Mouse (Mus musculus) heart, embryonic 14.5 days (tissue): ENCODE results near the gene Rnf224. TPM values are rescaled to one million over a fixed set of nuclear protein-coding genes. Genes with fewer than 3 reads are reported as not detected.

Source experiments
- ATAC-seq: fragments of 200-750 bp; cut with Nextera tagmentation; 2 replicates; pipeline ENCODE4 v1.8.0; 2017; ENCODE audit warnings: low read depth, moderate TSS enrichment; ENCODE audit not compliant: insufficient number of reproducible peaks, insufficient read depth, low FRiP score
- H3K27ac ChIP-seq, 2 experiments: fragments of 200-500 bp in 1 of 2; fragments of 300-500 bp in 1 of 2; sonication (generic) in 1 of 2; replicated peaks in 1 of 2; 2 replicates each; pipeline ENCODE4 v1.5.1; 2012 to 2014; ENCODE audit warnings: low read depth in 2 of 2, low read length in 2 of 2, control low read depth in 1 of 2, mild to moderate bottlenecking in 1 of 2, mixed read lengths in 1 of 2; ENCODE audit not compliant: control insufficient read depth in 1 of 2, insufficient read depth in 1 of 2
- H3K27me3 ChIP-seq: fragments of 300-500 bp; sonication (generic); 2 replicates; pipeline ENCODE4 v1.6.1; 2014; ENCODE audit warnings: mild to moderate bottlenecking, low read length, control low read depth; ENCODE audit not compliant: control insufficient read depth, insufficient read depth
- H3K36me3 ChIP-seq: fragments of 300-500 bp; sonication (generic); 2 replicates; pipeline ENCODE4 v1.6.1; 2014; ENCODE audit warnings: mild to moderate bottlenecking, control low read depth, low read length, mixed read lengths; ENCODE audit not compliant: control insufficient read depth, insufficient read depth
- H3K4me1 ChIP-seq, 2 experiments: fragments of 200-500 bp in 1 of 2; fragments of 300-500 bp in 1 of 2; sonication (generic) in 1 of 2; 2 replicates each; pipeline ENCODE4 v1.6.1; 2012 to 2014; ENCODE audit warnings: low read length in 2 of 2, control low read depth in 1 of 2, mixed read lengths in 1 of 2; ENCODE audit not compliant: control insufficient read depth in 2 of 2, insufficient read depth in 2 of 2
- H3K4me2 ChIP-seq: fragments of 300-500 bp; sonication (generic); 2 replicates; pipeline ENCODE4 v1.6.1; 2014; ENCODE audit warnings: mild to moderate bottlenecking, low read length
- H3K4me3 ChIP-seq, 2 experiments: fragments of 200-500 bp in 1 of 2; fragments of 300-500 bp in 1 of 2; sonication (generic) in 1 of 2; 2 replicates each; pipeline ENCODE4 v1.5.1; 2012 to 2014; ENCODE audit warnings: low read length in 2 of 2, mild to moderate bottlenecking in 2 of 2, control low read depth in 1 of 2, low read depth in 1 of 2, moderate library complexity in 1 of 2; ENCODE audit not compliant: control insufficient read depth in 1 of 2, insufficient read depth in 1 of 2
- H3K9ac ChIP-seq: fragments of 300-500 bp; sonication (generic); 2 replicates; pipeline ENCODE4 v1.6.1; 2014; ENCODE audit warnings: mild to moderate bottlenecking, low read length
- H3K9me3 ChIP-seq: fragments of 300-500 bp; sonication (generic); 2 replicates; pipeline ENCODE4 v1.6.1; 2016; ENCODE audit warnings: low read length, control low read depth; ENCODE audit not compliant: control insufficient read depth
- WGBS: fragments of 180-500 bp; shearing (Covaris S2); extraction: QIAGEN DNeasy Blood & Tissue Kit; methylation state at CpG from one replicate; pipeline ENCODE4 v1.1.7; 2014; 5-methylcytosine and 5-hydroxymethylcytosine counted together
- polyA plus RNA-seq: library from polyadenylated mRNA; unstranded; fragments of >200 nt; fragmentation: Nextera tagmentation; extraction: Ambion mirVana; gene quantifications from 2 replicates; pipeline ENCODE4 v1.2.1, GENCODE M21; 2014

Rnf224 gene
- polyA plus RNA-seq, 1 experiment from 2014 or later: not detected

DNA sequence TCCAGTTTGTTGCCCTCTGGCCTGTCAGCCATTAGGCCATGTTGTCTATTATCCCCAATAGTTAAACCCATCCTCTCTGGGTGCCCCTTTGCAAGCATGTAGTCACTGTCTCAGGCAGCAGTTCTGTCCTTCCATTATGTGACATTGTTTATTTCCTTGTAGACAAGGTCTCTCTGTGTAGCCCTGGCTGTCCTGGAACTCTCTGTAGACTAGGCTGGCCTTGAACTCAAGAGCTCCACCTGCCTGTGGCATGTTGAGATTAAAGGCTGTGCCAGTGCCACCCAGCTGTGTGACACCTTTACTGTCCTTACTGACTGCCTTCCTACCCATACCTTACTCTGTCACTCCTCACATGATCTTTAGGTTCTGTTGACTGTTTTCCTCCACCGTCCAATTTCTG lies 15.7 kb upstream of the Rnf224 start:
- no peak overlapping the region for H3K9ac ChIP-seq
- H3K4me3 ChIP-seq: no peak overlapping the region
- H3K36me3 ChIP-seq: peaks cover 63% of the 10 kb centered on the region
- 82% methylated on average over 1 of the region's 1 CpGs for WGBS
- H3K27ac ChIP-seq: no peak overlapping the region
- no peak for ATAC-seq
- no peaks in the 10 kb centered on the region for H3K27me3 ChIP-seq
- no peak overlapping the region for H3K4me2 ChIP-seq
- H3K9me3 ChIP-seq: no peaks in the 10 kb centered on the region
- H3K4me1 ChIP-seq: peaks cover 7 to 13% of the 10 kb centered on the region in 2 experiments; a peak in 3 of 4 replicates

DNA sequence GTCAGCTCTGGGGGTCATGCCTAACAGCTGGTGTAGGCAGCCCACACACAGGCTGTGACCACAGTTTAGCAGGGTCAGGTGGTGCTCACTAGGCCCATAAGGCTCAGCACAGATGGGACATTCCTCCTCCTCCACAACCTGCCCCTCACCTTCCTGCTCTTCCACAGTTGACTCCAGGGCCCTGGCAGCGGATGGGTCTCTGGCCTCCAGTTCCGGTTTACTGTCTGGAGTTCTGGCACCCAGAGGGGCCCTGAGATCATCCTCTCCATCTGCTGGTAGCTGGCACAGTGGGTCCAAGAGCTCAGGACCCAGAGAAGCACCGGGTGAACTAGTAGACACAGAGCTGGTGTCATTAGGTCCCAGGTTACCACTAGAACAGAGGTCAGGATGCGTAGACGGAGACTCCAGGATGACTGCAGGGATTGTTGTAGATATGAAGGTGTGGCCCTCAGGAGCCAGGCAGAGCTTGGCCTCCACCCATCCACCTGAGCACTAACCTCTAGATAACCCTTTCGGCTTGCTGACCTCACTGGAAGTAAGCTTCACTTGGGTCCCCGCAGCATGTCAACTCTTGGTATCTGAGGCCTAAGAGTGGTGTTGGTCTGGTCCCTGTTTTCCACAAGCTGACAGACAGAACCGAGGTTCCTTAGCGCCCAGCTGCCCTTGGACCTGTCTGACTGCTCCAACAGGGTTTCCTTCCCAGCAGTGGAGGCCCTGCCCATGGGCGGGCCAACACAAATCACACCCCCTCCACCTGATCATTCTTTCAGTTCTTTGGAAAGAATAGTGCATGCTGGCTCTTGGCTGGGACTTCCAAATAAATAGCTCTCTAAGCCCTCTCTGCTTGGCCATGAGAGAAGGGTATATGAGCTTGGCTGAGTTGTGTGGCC lies 9.8 kb upstream of the Rnf224 start, which contains the start of gene AL732309.1:
AL732309.1 (minus strand) TSS at position 681 of the 890 bp plus-strand sequence.
- peaks cover 43% of the 10 kb centered on the region for H3K36me3 ChIP-seq
- no peaks in the 10 kb centered on the region for H3K9me3 ChIP-seq
- ATAC-seq: no peak
- no peak within 1 kb of the TSS for H3K27ac ChIP-seq
- peaks cover 4 to 13% of the 10 kb centered on the region in 2 experiments; a peak in 3 of 4 replicates for H3K4me1 ChIP-seq
- peaks cover 22% of the 10 kb centered on the region for H3K27me3 ChIP-seq
- H3K4me3 ChIP-seq: no peak within 1 kb of the TSS
- no peak within 1 kb of the TSS for H3K9ac ChIP-seq
- H3K4me2 ChIP-seq: no peak within 1 kb of the TSS
- 85% methylated on average over 10 of the region's 10 CpGs for WGBS

DNA sequence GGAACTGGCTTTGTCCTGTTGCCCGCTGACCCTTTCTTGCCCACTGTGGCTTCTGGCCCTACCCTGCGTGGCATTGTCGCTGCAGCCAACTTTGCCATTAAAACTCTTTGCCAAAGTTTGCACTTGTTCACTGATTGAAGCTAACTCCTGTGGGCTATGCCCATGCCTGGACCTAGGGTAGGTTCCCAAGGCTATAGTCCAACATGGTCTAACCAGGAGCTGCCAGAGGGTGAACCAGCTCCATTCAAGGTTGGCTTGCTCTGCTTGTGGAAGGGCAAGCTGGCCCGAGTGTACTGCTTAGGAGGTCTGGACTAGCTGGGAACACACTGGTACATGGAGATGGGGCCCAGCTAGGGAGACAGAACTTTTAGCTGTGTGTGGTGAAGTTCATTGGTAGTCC lies 7.6 kb upstream of the Rnf224 start:
- Histone ChIP-seq H3K4me3 (no peak overlapping the region), H3K4me2 (no peak overlapping the region), H3K9ac (no peak overlapping the region), H3K27ac (no peak overlapping the region), H3K27me3 (peaks cover 28% of the 10 kb centered on the region), H3K36me3 (peaks cover 21% of the 10 kb centered on the region; the same call in 1 of the 2 replicates), H3K9me3 (no peaks in the 10 kb centered on the region), H3K4me1 (peaks cover 8 to 18% of the 10 kb centered on the region in 2 experiments)
- no peak for ATAC-seq
- 78% methylated on average over 4 of the region's 4 CpGs for WGBS

DNA sequence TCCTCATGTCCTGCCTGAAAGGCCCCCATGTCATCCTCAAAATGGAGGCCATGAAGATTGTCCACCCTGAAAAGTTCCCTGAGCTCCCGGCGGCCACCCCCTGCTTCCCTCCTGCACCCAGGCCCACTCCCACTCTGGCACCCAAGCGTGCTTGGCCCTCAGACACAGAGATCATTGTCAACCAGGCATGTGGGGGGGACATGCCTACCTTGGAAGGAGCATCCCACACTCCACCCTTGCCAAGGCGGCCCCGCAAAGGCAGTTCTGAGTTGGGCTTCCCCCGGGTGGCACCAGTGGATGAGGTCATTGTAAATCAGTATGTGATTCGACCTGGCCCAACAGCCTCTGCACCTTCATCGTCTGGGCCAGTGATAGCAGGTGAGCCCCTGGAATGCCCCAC lies 6.8 kb upstream of the Rnf224 start:
- Histone ChIP-seq H3K4me3 (no peak overlapping the region), H3K27me3 (peaks cover 28% of the 10 kb centered on the region), H3K27ac (no peak overlapping the region), H3K4me1 (peaks cover 8 to 18% of the 10 kb centered on the region in 2 experiments), H3K36me3 (peaks cover 13% of the 10 kb centered on the region; the same call in 1 of the 2 replicates), H3K9ac (no peak overlapping the region), H3K9me3 (no peaks in the 10 kb centered on the region), H3K4me2 (no peak overlapping the region)
- no peak for ATAC-seq
- 67% methylated on average over 8 of the region's 8 CpGs for WGBS

DNA sequence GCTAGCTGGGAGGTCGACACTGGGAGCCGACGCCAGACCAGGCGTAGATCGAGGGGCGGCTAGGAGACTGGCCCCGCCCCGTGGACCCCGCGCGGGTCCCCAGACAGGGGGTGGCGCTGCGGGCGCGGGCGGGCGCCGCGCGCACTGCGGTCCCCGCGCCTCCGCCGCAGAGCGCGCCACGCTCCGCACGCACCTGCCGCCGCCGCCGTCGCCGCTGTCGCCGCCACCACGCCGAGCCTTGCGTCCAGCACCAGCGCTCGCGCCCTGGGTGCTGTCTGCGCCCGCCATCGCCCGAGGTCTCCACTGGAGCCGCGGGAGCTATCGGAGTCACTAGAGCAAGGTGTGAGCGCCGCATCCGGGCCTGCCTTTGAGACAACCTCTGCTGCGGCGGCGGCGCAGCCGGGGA lies 5.5 kb upstream of the Rnf224 start, which contains the start of the genes Rnf208 and Cysrt1:
Rnf208 (plus strand) TSS at position 155 of the 406 bp plus-strand sequence.
Cysrt1 (minus strand) TSS at position 352 of the 406 bp plus-strand sequence.
- H3K9me3 ChIP-seq: no peaks in the 10 kb centered on the region
- WGBS: under 1% methylated on average over 55 of the region's 59 CpGs
- H3K4me3 ChIP-seq: peak within 1 kb of the TSS; percentile 47 to 53
- peaks cover 28% of the 10 kb centered on the region for H3K27me3 ChIP-seq
- H3K27ac ChIP-seq: no peak within 1 kb of the TSS
- H3K4me2 ChIP-seq: peak within 1 kb of the TSS; percentile 98
- peaks cover under 1% of the 10 kb centered on the region; the same call in 1 of the 2 replicates for H3K36me3 ChIP-seq
- H3K4me1 ChIP-seq: peaks cover 8 to 18% of the 10 kb centered on the region in 2 experiments
- H3K9ac ChIP-seq: peak within 1 kb of the TSS; percentile 77
- no peak for ATAC-seq

DNA sequence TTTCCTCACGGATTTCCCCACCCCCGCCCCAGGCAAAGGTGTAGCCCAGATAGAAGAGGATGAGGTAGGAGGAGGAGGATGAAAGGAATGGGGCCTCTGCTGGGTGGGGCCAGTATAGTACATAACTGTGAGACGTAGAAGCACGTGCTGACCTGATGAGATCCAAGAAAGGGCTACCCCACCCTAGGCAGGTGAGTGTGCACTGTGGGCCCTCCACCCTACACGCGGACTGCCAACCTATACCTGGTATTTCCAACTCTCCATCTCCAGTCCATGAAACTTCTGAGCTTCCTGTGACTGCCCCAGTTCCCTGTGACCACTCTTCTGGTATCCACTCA lies 4.8 kb upstream of the Rnf224 start:
- H3K4me3 ChIP-seq: peak overlapping the region; percentile 47 to 53
- no peak for ATAC-seq
- H3K36me3 ChIP-seq: no peaks in the 10 kb centered on the region
- H3K9me3 ChIP-seq: no peaks in the 10 kb centered on the region
- peak overlapping the region; percentile 98 for H3K4me2 ChIP-seq
- H3K27me3 ChIP-seq: peaks cover 28% of the 10 kb centered on the region
- H3K4me1 ChIP-seq: peaks cover 8 to 18% of the 10 kb centered on the region in 2 experiments
- peak overlapping the region; percentile 2; the same call in 1 of the 2 replicates for H3K9ac ChIP-seq
- no peak overlapping the region for H3K27ac ChIP-seq
- 20% methylated on average over 6 of the region's 6 CpGs for WGBS

DNA sequence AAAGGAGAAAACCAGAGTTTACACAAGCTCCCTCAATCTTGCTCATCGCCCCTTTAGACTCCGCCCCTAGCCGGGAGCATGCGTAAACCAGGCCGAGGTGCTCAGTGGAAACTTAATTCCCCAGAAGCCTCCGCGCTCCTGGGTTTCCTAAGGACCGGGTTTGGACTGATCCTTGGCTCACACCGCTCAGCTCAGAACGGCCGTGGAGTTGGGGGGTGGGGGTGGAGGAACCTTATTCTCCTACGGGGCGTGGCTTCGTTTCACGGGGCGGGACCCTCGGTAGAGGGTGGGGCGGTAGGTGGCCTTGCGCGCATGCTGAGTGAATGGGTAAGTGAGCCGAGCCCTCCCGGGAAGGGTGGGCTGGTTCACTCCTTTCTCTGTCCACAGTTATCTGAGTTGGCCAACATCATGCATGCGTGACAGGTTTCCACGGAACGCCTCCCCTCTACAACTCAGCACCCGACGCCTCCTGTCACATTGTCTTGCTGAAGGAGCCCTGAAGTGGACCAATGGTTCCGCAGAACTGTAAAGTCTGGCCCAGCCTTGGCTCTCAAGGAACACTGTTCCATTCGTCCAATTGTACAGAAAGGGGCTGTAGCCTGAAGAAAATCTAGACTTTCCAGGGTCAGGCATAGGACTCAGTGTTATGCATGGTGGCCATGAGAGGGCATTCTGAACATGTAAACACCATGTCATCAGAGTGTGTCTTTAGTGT lies 4.3 kb upstream of the Rnf224 start:
- ATAC-seq: peak; percentile 64
- Histone ChIP-seq H3K27ac (no peak overlapping the region), H3K4me3 (peak overlapping the region; percentile 19 to 28), H3K9me3 (no peaks in the 10 kb centered on the region), H3K4me2 (peak overlapping the region; percentile 98), H3K9ac (peak overlapping the region; percentile 2; the same call in 1 of the 2 replicates), H3K27me3 (peaks cover 28% of the 10 kb centered on the region), H3K4me1 (peaks cover 8 to 18% of the 10 kb centered on the region in 2 experiments), H3K36me3 (no peaks in the 10 kb centered on the region)
- 2% methylated on average over 29 of the region's 29 CpGs for WGBS
